Mouse (Mus musculus) brain, embryonic 14.5 days (tissue): ENCODE data around the gene Gm17174.
"Not testable (repeated sequence)": the region's sequence is repeated elsewhere in the genome, so short reads cannot be mapped to it uniquely, and the experiment has no call there.

ENCODE experiments used
- CTCF ChIP-seq: fragments of 200-500 bp; IDR thresholded peaks from 2 replicates; pipeline ENCODE4 v1.5.1; 2012; ENCODE audit warnings: inconsistent platforms, mild to moderate bottlenecking, moderate library complexity, borderline replicate concordance; ENCODE audit not compliant: insufficient read depth, insufficient read length; ENCODE audit errors: extremely low read depth
- POLR2A ChIP-seq: fragments of 200-500 bp; IDR thresholded peaks from 2 replicates; pipeline ENCODE4 v1.6.1; 2012; ENCODE audit warnings: mild to moderate bottlenecking, inconsistent platforms, borderline replicate concordance; ENCODE audit not compliant: poor library complexity, insufficient read depth, insufficient read length, severe bottlenecking; ENCODE audit errors: extremely low read depth

DNA sequence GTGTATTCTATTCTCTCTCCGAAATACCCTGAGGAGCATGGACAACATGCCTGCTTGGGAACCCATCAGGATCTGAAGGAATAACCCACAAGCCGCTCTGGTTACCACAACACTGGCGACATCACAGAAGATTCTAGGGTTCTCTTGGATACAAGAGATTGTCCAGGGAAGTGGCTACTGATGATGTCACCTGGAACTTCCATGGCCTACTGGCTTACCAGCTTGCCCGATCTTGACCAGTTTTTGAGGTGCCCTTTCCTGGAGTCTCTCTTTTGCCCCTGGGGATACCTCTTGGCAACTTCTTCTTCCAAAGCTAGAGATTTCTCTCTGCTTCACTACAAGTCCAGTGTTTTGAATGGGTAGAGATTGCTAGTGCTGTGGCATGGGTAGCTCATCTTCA is at the start of gene Gm17174:
- not testable (repeated sequence) for TF ChIP-seq CTCF, POLR2A
